Mouse (Mus musculus) Muller cell, postnatal 12 days (primary cell): ENCODE data around the gene E4f1.

Source experiments
- DNase-seq: peaks from one replicate; pipeline ENCODE4 v3.0.0-alpha.2; 2015; ENCODE audit errors: inconsistent ontology term

E4f1 gene

DNA sequence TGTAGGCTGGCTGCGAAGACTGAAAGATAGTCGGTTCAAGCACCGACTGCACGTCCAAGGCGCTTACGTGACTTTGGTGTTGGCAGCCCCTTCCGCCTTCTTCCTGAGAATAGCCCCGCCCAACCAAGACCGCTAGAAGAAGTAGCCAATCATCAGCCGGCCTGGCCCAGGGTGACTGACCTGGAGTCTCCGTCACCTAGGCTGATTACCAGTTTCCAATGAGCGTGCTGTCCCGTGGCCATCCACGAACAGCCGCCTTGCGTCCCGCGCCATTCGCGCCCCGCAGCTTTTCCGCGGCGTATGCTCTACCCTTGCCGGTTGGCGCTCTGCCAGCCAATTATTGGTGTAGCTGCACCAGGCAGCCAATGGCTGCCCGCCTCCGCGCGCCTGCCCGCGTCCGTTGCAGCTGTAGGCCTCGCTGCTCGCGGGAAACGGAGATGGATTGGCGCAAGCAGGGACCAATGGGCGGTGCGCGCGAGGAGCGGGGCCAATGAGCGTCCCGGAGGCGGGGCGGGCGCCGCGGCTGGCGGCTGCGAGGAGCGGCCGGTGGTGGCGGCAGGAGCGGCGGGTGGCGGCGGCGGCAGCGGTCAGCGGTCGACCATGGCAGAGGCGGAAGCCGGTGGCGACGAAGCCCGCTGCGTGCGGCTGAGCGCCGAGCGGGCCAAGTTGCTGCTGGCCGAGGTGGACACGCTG lies at the start of gene E4f1, which contains the start of gene Pgp:
Gene E4f1, minus strand, starts transcription at position 404 of the 693 bp plus-strand sequence.
Gene Pgp, plus strand, starts transcription at position 483 of the 693 bp plus-strand sequence.
- DNase-seq, result peak; percentile 99

DNA sequence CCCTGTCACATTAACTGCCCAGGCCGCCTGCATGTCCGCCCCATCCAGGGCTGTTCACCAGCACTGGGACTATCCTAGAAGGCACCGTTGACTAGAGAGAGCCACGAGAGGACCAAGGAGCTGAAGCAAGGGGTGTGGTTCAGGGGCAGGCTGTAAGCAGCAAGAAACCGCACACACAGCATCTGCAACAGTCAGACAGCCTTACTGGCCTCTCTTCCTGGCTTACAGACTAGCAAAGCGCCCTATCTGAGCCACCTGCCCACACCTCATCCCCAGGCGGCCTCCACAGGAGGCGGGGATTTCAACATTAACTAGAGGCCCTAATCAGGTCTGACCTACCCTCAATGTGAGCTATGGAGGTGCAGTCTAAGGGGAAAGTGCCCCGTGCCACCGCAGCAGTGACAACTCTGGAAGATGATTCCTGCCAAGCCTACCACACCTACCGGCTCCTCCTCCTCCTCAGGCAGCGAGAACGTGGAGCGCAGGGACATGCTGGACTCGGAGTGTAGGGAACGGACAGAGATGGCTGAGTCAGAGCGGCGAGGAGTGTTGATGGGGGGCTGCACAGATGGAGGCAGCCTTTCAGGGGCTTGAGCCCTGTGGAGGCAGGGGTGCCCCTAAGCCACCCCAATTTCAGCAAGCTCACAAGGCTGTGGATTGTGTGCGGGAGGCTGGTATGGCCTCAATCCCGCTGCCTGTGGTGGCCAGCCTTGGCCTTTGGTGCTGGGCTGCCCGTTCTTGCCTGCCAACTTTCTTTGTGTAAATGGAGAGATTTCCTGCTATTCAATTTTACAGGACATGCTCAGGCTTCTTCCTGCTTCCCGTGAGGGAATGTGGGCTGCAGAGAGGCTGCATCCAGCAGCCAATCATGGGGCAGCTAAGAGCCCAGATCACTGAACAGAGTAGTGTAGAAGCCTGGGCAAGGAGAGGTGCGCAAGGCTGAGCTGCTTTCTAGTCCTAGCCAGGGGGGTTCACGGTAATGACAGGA lies 44.5 kb upstream of the E4f1 start:
- no peak for DNase-seq

DNA sequence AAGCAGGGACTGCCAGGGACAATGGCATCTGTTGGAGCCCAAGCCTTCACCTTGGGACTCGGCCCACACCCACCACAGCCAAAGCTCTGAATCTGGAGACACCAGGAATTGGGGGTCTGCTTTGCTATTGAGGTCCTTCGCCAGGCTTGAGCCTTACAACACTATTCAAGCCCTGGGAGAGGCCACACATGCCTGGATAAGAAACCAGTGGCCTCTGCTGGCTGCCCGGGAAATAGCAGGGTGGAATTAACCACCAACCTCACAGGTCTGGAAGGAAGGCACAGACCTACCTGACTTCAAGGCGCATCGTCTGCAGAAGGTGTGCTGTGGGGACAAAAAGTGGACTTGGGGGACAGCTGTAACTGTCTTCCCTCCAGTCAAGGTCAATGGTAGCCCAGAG lies 43.5 kb upstream of the E4f1 start:
- DNase-seq, result no peak

DNA sequence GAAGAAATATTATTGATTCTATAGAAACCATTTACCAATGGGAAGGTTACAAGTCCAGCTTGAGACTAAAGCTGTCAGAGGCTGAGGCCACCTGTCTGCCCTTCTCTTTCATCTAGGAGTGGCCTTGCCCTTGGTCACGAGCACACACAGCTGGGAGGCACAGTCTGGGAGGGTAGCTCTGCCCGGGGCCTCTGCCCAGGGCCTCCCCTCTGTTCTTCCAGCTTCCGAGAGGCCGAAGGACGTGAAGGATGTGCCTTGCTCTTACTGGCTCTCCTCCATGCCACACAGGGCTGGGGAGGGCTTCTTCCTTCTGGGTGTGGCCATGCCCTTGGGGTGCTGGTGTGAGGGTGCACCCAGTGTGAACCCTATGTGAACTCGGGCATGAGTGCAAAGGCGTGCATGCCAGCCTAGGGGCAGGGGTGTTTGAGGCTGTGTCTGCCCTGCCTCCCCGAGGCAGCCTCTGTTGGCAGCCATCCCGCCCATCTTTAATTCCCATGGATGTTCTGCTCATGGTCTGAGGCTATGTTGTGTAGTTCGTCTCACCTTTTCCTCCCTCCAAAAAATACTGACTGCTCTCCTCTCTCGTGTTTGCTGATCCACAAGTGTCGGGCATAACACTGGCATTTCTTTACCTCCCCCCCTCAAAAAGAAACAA lies 37.8 kb upstream of the E4f1 start:
- no peak for DNase-seq

DNA sequence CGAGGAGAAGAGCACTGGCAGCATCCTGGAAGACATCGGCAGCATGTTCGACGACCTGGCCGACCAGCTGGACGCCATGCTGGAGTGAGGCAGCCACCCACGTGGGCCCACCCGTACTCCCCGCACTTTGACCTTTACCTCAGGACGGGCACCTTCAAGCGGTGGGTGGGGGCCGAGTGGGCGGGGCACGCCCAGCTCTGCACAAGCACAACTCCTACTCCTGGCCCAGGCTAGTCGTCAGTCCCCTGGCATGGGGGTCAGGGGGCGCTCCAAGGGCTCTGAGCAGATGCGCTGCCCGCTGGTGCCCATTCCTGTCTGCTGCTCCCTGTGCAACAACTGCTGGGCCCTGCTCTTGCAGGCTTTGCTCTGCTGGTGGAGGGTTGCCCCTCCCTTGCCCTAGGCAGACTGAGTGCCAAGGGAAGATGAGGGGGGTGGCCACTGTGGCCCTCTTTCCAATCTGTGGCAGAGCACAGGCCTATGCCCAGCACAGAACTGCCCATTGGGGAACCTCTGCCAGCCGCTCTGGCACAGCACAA lies 37.1 kb upstream of the E4f1 start:
- DNase-seq, result no peak

DNA sequence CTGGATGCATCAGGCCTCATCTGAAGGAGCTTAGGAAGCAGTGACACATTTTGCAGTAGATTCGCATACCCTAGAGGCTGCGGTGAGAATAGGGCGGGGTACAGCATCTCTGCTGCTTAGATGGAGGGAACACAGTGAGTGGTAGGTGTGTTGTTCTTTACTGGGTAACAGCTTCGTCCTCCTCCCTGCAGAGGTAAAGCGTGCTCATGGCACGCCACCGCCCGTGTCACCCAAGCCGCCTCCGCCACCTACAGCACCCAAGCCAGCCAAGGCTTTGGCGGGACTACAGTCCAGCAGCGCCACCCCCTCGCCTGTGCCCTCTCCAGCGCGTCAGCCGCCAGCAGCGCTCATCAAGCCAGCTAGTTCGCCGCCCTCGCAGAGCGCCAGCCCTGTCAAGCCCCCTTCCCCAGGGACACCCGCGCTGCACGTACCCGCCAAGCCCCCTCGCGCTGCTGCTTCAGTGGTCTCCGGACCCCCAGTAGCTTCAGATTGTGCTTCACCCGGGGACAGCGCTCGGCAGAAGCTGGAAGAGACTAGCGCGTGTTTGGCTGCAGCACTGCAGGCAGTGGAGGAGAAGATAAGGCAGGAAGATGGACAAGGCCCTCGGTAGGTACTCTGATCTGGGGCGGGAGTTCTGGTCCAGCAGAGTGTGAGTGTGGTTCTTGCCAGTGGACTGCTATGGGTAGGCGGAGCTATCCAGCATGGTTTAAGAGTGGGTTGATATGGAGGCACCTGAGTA lies 36.4 kb upstream of the E4f1 start:
- DNase-seq, result no peak

DNA sequence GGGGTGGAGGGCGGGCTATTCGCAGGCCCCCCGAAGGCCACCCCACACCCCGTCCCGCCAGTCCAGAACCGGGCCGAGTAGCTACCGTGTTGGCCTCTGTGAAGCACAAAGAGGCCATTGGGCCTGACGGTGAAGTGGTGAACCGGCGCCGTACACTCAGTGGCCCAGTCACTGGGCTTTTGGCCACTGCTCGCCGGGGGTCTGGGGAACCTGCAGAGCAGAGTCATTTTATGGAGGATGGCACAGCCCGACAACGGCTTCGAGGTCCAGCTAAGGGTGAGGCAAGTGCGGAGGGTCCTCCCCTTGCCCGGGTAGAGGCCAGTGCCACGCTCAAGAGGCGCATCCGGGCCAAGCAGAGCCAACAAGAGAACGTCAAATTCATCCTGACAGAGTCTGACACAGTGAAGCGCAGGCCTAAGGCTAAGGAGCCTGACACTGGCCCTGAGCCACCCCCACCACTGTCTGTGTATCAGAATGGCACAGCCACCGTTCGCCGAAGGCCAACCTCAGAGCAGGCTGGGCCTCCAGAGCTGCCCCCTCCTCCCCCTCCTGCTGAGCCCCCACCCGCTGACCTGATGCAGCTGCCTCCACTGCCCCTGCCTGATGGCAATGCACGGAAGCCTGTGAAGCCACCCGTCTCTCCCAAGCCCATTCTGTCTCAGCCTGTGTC lies 35.3 kb upstream of the E4f1 start:
- DNase-seq, result no peak

DNA sequence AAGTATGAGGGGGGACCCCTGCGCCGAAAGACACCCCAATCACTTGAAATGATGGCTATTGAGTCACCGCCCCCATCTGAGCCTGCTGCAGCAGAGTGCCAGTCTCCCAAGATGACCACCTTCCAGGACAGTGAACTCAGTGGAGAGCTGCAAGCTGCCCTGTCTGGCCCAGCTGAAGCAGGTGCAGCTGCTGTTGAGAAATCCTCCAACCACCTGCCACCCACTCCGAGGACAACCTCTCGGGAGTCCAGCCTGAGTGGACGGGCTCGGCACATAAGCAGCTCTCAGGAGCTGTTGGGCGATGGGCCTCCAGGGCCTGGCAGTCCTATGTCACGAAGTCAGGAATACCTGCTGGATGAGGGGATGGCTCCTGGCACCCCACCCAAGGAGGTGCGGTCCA lies 34.0 kb upstream of the E4f1 start:
- DNase-seq, result no peak

DNA sequence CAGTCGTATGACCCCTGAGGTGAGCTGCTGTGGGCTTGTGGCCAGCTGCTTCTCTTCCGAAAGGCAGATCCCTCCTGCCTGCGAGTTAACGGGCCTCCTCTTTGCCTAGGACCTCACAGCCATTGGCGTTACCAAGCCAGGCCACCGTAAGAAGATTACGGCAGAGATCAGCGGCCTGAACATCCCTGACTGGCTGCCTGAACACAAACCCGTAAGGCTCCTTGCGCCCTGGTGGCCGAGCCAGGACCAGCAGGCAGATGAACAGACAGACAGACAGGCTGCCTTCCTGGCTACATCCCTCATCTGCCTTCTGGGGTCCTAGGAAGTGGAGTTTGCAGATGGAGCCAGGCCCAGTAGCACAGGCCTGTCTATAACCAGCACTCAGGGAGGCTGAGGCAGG lies 32.1 kb upstream of the E4f1 start:
- no peak for DNase-seq

DNA sequence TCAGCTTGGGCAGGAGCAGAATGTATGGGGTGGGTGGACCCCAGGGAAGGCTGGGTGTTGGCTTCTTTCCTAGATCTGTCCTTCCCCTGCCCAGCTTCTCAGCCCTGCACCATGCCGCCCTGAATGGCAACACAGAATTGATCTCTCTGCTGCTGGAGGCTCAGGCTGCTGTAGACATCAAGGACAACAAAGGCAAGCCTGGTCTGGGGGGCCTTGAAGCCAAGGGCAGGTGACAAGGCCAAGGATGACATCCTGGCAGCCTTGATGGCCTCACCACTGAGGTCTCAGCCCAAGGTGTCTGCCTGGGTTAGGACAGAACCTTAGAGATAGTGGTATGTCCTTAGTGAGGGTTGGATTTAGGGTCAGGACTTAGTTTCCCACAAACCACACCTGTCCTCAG lies 25.9 kb upstream of the E4f1 start:
- no peak for DNase-seq

DNA sequence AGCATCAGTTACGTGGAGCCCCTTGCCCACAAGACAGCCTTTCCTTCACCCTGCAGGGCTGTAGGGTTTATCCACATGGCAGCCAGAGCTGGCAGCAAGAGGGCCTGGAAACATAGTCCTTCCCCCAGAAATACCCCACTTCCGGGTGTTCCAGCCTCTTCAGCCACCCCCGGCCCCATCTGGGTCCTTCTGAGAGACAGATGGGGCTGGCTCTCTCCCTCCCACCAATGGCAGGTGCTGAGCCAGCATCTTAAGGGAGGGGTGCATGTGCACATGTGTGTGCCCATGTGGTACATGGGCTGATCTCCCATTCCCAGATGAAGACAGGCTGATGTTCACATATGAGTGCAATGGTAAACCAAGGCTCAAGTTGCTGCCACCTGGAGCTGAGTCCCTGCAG lies 25.3 kb upstream of the E4f1 start:
- no peak for DNase-seq

DNA sequence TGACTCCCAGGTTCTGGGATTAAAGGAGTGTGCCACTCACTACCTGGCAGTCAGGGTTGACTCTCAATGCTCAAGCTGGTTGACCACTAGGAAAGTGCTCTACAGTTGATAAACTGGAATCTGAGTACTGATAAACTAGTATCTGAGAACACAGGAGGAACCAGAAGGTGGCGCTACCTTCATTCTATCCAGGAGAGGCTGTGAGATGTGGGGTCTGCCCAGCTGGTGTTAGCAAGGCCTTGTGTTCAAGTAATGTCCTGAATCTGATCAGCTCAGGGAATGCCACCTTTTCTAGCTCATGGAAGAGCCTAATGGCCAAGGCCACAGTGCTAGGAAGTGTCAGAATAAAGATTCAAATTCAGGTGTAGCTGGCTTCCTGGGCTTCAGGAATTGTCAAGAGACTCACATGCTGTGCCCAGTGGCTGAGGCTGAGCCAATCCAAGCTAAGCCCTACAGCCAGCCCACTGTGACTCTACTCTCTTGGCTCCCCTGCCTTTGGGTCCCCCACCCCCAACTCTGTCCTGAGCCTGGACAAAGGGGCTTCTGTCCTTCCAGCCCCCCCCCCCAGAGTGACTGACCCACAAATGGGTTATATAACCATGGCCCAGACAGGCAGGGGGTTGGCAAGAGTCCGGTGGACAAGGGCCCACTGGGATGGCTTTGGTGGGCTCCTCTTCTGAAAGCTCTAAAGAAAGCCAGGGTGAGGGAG lies 24.7 kb upstream of the E4f1 start:
- peak; percentile 52 for DNase-seq

DNA sequence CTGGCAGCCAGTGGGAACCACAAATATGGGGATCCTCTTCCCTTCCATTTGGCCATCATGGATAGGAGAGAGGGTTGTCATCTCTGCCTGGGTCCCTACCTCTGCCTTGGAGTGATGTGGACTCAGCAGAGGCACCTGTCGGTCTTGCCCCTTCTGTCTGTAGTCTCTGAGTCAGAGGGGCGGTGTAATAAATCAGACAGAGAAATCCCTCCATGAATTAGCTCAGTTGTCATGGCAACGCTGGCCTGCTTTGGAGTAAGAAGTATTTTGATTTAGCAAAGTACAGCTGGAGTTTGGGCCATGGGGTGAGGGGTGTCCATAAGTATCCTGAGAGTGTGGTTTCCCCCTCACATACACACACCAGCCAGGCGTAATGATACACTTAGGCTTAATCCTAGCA lies 20.3 kb upstream of the E4f1 start:
- no peak for DNase-seq

DNA sequence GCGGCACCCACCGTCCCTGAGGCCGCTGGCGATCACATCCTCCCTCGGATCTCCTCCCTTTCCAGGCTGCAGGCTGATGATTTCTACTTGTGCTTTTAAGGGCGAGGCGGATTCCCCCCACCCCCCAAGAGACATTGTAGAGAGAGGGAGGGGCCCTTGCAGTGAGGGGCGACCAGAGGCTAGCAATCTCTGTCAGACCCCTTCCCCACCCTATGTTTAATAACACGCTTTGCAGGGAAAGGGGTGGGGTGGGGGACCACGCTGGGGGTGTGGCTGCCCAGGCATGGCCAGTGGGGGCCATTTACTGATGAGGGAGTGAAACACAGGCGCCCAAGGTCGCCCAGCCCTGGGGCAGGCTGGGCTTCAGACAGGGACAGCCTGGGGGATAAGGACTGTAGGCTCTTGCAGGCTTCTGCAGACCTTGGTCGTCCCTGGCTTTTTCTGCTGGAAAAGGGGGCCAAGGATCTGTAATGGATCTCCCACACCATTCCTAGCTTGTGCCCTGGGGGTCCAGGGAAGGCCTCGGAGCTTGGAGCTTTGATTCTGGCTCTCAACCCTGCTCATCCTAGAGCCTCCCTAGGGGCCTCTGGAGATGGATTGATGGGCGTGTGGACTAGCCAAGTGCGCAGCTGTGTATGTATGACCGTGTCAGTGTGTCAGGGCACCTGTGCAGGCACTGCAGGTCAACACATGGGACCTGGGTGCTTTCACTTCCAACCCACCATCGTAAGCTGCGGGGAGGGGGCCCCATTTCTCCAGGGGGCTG lies 19.3 kb upstream of the E4f1 start:
- no peak for DNase-seq

DNA sequence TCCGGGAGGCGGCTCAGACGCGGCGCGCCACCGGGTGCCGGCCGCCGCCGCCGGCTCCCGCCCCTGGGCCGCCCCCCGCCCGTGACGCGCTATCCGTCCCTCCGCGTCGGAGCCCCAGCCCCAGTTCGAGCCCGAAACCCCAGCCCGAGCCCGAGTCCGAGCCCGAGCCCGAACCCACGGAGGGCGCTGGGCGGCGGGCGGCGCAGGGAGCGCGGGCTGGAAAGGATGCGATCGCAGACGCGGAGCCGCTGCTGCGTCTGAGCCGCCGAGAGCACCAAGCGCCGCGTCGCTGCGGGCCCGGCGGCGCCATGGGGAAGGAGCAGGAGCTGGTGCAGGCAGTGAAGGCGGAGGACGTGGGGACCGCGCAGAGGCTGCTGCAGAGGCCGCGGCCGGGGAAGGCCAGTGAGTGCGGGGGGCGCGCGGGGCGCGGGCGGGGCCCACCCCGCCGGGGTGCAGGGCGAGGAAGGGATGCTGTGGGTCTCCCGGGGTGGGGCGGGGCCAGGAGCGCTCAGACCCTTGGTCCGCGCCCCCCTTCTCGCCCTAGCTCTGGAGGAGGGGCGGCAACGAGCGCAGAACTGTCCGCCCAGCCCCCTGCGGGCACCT lies 18.6 kb upstream of the E4f1 start:
- peak; percentile 61 for DNase-seq

DNA sequence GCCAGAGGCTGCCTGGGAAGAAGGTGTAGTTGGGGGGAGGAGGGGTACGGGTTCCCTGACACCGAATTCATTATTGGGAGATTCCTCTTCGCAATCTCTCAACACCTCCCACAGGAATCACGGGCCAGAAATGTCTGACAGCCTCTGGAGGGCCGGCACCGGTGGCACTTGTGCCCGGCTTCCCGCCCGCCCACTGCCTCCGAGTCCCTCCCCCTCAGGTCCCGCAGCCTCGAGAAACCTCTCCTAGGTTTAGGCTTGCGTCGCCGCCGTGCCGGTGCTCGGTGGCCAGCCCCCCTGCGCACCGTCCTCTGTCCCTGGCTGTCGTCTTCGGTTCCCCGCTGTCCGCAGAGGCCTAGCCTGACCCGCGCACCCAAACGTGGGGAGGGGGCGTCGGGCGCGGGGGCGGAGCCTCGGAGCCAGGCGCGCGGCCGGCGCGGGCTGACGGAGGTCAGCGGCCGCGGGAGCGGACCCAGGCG lies 18.1 kb upstream of the E4f1 start, which contains the start of gene Caskin1:
Gene Caskin1, plus strand, starts transcription at position 416 of the 476 bp plus-strand sequence.
- peak; percentile 75 for DNase-seq

DNA sequence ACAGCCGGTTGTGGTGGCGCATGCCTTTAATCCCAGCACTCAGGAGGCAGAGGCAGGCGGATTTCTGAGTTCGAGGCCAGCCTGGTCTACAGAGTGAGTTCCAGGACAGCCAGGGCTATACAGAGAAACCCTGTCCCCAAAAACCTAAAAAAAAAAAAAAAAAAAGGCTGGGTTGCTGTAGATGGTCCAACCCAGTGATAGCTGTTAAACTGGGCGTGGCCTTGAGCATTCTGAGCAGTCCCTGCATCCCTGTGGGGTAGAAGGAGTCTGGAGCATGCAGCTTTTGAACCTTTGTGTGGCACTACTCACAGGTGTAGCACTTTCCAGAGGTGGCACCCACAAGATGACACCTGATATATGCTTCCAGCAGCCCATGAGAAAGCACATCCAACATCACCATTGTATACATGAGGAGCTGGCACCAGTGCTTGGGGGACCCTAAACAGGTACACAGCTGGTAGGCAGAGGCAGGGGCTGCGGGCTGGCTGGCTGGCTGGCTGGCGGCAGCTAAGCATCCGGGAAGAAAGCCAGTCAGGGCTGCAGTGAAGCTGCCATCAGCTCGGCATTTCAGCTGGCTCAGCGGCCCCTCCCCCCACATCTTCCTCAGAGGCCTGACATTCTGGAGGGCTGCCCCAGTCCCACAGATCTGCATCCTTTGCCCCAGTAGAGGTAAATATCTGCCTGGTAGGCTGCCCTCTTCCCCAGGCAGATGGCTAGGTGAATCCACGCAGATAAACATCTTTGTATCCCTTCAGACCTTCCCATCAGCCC lies 15.2 kb upstream of the E4f1 start:
- DNase-seq, result no peak

DNA sequence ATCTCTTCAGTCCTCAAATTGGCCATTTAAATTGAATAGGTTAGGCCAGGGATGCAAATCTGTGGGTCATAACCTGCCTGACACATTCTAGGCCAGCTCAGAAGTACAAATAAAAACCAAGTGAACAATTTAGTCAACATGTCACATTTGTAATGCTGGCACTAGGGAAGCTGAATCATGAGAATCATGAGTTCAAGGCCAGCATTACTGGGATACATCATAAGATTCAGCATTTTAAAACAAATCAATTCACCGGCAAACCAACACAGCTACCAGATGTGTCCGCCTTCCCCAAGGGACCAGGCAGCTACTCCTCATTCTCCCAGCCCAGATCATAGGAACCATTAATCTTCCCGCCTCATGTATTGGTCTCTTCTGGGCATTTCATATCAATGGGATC lies 13.4 kb upstream of the E4f1 start:
- DNase-seq, result no peak
